Mouse (Mus musculus): ENCODE results near the gene Ssh2. TPM values are rescaled to one million over a fixed set of nuclear protein-coding genes. Genes with fewer than 3 reads are reported as not detected.
"Not testable (repeated sequence)": the region's sequence is repeated elsewhere in the genome, so short reads cannot be mapped to it uniquely, and the experiment has no call there.

The Ssh2 gene
- polyA plus RNA-seq, 1 experiment from 2014 or later: 14.3 TPM

GRCm38 (mm10) chr11:77239658-77240345 is 23.7 kb downstream of the Ssh2 start:
- no peak overlapping the region for H3K4me2 ChIP-seq (replicated peaks)
- H3K4me1 ChIP-seq: no peaks in the 10 kb centered on the region
- no peaks in the 10 kb centered on the region for H3K36me3 ChIP-seq
- 88% methylated on average over 1 of the region's 1 CpGs for WGBS
- H3K4me3 ChIP-seq: no peak overlapping the region
- no peak overlapping the region for H3K9ac ChIP-seq
- ATAC-seq (ENCODE audit: low FRiP score, low read depth): no peak
- no peaks in the 10 kb centered on the region for H3K9me3 ChIP-seq
- H3K27me3 ChIP-seq (replicated peaks): no peaks in the 10 kb centered on the region
- no peak overlapping the region for H3K27ac ChIP-seq

GRCm38 (mm10) chr11:77240466-77241246 is 24.6 kb downstream of the Ssh2 start:
- H3K9ac ChIP-seq: no peak overlapping the region
- no peak overlapping the region for H3K4me2 ChIP-seq (replicated peaks)
- 91% methylated on average over 7 of the region's 7 CpGs for WGBS
- no peaks in the 10 kb centered on the region for H3K4me1 ChIP-seq
- no peaks in the 10 kb centered on the region for H3K27me3 ChIP-seq (replicated peaks)
- H3K27ac ChIP-seq: no peak overlapping the region
- H3K9me3 ChIP-seq: no peaks in the 10 kb centered on the region
- ATAC-seq (ENCODE audit: low FRiP score, low read depth): no peak
- H3K36me3 ChIP-seq: no peaks in the 10 kb centered on the region
- H3K4me3 ChIP-seq: no peak overlapping the region

GRCm38 (mm10) chr11:77242912-77243311 is 26.8 kb downstream of the Ssh2 start:
- no peak overlapping the region for H3K9ac ChIP-seq
- H3K36me3 ChIP-seq: no peaks in the 10 kb centered on the region
- H3K4me3 ChIP-seq: no peak overlapping the region
- ATAC-seq (ENCODE audit: low FRiP score, low read depth): no peak
- no peaks in the 10 kb centered on the region for H3K9me3 ChIP-seq
- WGBS: 79% methylated on average over 2 of the region's 2 CpGs
- no peaks in the 10 kb centered on the region for H3K4me1 ChIP-seq
- H3K27ac ChIP-seq: no peak overlapping the region
- no peak overlapping the region for H3K4me2 ChIP-seq (replicated peaks)
- H3K27me3 ChIP-seq (replicated peaks): no peaks in the 10 kb centered on the region

GRCm38 (mm10) chr11:77252826-77253225 is 36.7 kb downstream of the Ssh2 start:
- no peak overlapping the region for H3K9ac ChIP-seq
- H3K36me3 ChIP-seq: no peaks in the 10 kb centered on the region
- no peak overlapping the region for H3K4me3 ChIP-seq
- no peaks in the 10 kb centered on the region for H3K4me1 ChIP-seq
- WGBS: 85% methylated on average over 2 of the region's 2 CpGs
- H3K4me2 ChIP-seq (replicated peaks): no peak overlapping the region
- no peak for ATAC-seq (ENCODE audit: low FRiP score, low read depth)
- no peak overlapping the region for H3K27ac ChIP-seq
- no peaks in the 10 kb centered on the region for H3K9me3 ChIP-seq
- no peaks in the 10 kb centered on the region for H3K27me3 ChIP-seq (replicated peaks)

- H3K4me1 ChIP-seq: no peaks in the 10 kb centered on the region
- no peak for ATAC-seq (ENCODE audit: low FRiP score, low read depth)
- 70% methylated on average over 2 of the region's 2 CpGs for WGBS
These were observed 43.4 kb downstream of the Ssh2 start for GRCm38 (mm10) chr11:77259441-77259840.

GRCm38 (mm10) chr11:77267401-77267800 is 51.3 kb downstream of the Ssh2 start:
- no peaks in the 10 kb centered on the region for H3K4me1 ChIP-seq
- WGBS: 73% methylated on average over 2 of the region's 2 CpGs
- no peaks in the 10 kb centered on the region for H3K36me3 ChIP-seq
- H3K4me2 ChIP-seq (replicated peaks): no peak overlapping the region
- no peaks in the 10 kb centered on the region for H3K27me3 ChIP-seq (replicated peaks)
- no peaks in the 10 kb centered on the region for H3K9me3 ChIP-seq
- H3K9ac ChIP-seq: no peak overlapping the region
- H3K4me3 ChIP-seq: no peak overlapping the region
- ATAC-seq (ENCODE audit: low FRiP score, low read depth): no peak
- no peak overlapping the region for H3K27ac ChIP-seq

More at GRCm38 (mm10) chr11:77259441-77259840, 43.4 kb downstream of the Ssh2 start:
- H3K9ac ChIP-seq: no peak overlapping the region
- H3K4me3 ChIP-seq: no peak overlapping the region
- no peaks in the 10 kb centered on the region for H3K27me3 ChIP-seq (replicated peaks)
- no peaks in the 10 kb centered on the region for H3K9me3 ChIP-seq
- no peaks in the 10 kb centered on the region for H3K36me3 ChIP-seq
- no peak overlapping the region for H3K4me2 ChIP-seq (replicated peaks)
- no peak overlapping the region for H3K27ac ChIP-seq

GRCm38 (mm10) chr11:77276000-77276399 is 59.9 kb downstream of the Ssh2 start:
- 92% methylated on average over 2 of the region's 2 CpGs for WGBS
- H3K9ac ChIP-seq: no peak overlapping the region
- H3K4me1 ChIP-seq: no peaks in the 10 kb centered on the region
- no peak overlapping the region for H3K4me3 ChIP-seq
- no peak overlapping the region for H3K27ac ChIP-seq
- no peaks in the 10 kb centered on the region for H3K36me3 ChIP-seq
- H3K4me2 ChIP-seq (replicated peaks): no peak overlapping the region
- H3K9me3 ChIP-seq: no peaks in the 10 kb centered on the region
- no peaks in the 10 kb centered on the region for H3K27me3 ChIP-seq (replicated peaks)
- no peak for ATAC-seq (ENCODE audit: low FRiP score, low read depth)

- H3K9ac ChIP-seq; H3K9me3 ChIP-seq; H3K36me3 ChIP-seq; ATAC-seq (ENCODE audit: low FRiP score, low read depth); H3K4me3 ChIP-seq; H3K27ac ChIP-seq; H3K4me1 ChIP-seq; H3K4me2 ChIP-seq (replicated peaks); H3K27me3 ChIP-seq (replicated peaks): not testable (repeated sequence)
- 88% methylated on average over 1 of the region's 1 CpGs for WGBS
These were observed 62.5 kb downstream of the Ssh2 start for GRCm38 (mm10) chr11:77278538-77278937.

GRCm38 (mm10) chr11:77280219-77280618 is 64.1 kb downstream of the Ssh2 start:
- ATAC-seq (ENCODE audit: low FRiP score, low read depth): no peak
- Histone ChIP-seq H3K27me3 (replicated peaks) (no peaks in the 10 kb centered on the region), H3K4me1 (no peaks in the 10 kb centered on the region), H3K9me3 (no peaks in the 10 kb centered on the region), H3K4me2 (replicated peaks) (no peak overlapping the region), H3K4me3 (no peak overlapping the region), H3K9ac (no peak overlapping the region), H3K27ac (no peak overlapping the region), H3K36me3 (no peaks in the 10 kb centered on the region)
- 93% methylated on average over 1 of the region's 1 CpGs for WGBS

- Histone ChIP-seq H3K36me3 (no peaks in the 10 kb centered on the region), H3K4me1 (no peaks in the 10 kb centered on the region), H3K4me3 (no peak overlapping the region), H3K9me3 (no peaks in the 10 kb centered on the region), H3K4me2 (replicated peaks) (no peak overlapping the region), H3K27me3 (replicated peaks) (no peaks in the 10 kb centered on the region), H3K27ac (no peak overlapping the region), H3K9ac (no peak overlapping the region)
- ATAC-seq (ENCODE audit: low FRiP score, low read depth): no peak
- WGBS: 82% methylated on average over 4 of the region's 4 CpGs
These were observed 75.4 kb downstream of the Ssh2 start for GRCm38 (mm10) chr11:77291447-77291846.

- not testable (repeated sequence) for H3K4me3 ChIP-seq; H3K4me2 ChIP-seq (replicated peaks); ATAC-seq (ENCODE audit: low FRiP score, low read depth); H3K9ac ChIP-seq; H3K4me1 ChIP-seq; H3K27ac ChIP-seq; H3K27me3 ChIP-seq (replicated peaks); H3K36me3 ChIP-seq; H3K9me3 ChIP-seq
- WGBS: 92% methylated on average over 11 of the region's 11 CpGs
These were observed 77.6 kb downstream of the Ssh2 start for GRCm38 (mm10) chr11:77293673-77294072.

- Histone ChIP-seq H3K4me1 (no peaks in the 10 kb centered on the region), H3K36me3 (no peaks in the 10 kb centered on the region), H3K27ac (no peak overlapping the region), H3K9me3 (no peaks in the 10 kb centered on the region), H3K27me3 (replicated peaks) (no peaks in the 10 kb centered on the region), H3K4me3 (no peak overlapping the region), H3K9ac (no peak overlapping the region), H3K4me2 (replicated peaks) (no peak overlapping the region)
- ATAC-seq (ENCODE audit: low FRiP score, low read depth): no peak
- 79% methylated on average over 1 of the region's 1 CpGs for WGBS
These were observed 81.2 kb downstream of the Ssh2 start for GRCm38 (mm10) chr11:77297246-77297645.

- 93% methylated on average over 3 of the region's 3 CpGs for WGBS
- no peak for ATAC-seq (ENCODE audit: low FRiP score, low read depth)
- no peaks in the 10 kb centered on the region for H3K4me1 ChIP-seq
These were observed 91.1 kb downstream of the Ssh2 start for GRCm38 (mm10) chr11:77307205-77307604.

More at GRCm38 (mm10) chr11:77307205-77307604, 91.1 kb downstream of the Ssh2 start:
- Histone ChIP-seq H3K4me2 (replicated peaks) (no peak overlapping the region), H3K27me3 (replicated peaks) (no peaks in the 10 kb centered on the region), H3K27ac (no peak overlapping the region), H3K9me3 (no peaks in the 10 kb centered on the region), H3K4me3 (no peak overlapping the region), H3K36me3 (no peaks in the 10 kb centered on the region), H3K9ac (no peak overlapping the region)
